Mouse (Mus musculus): ENCODE results near the gene Rbfox2.

Rbfox2 gene

GRCm38 (mm10) chr15:77115456-77115855 lies 191.3 kb downstream of the Rbfox2 start:
- Histone ChIP-seq H3K27me3 (ENCODE audit: insufficient read depth, low read length) (no peaks in the 10 kb centered on the region), H3K4me1 (replicated peaks; ENCODE audit: low read depth, low read length) (peaks cover 66% of the 10 kb centered on the region), H3K9me3 (ENCODE audit: low read length) (no peaks in the 10 kb centered on the region), H3K36me3 (ENCODE audit: insufficient read depth, low read length) (peaks cover 35% of the 10 kb centered on the region), H3K4me3 (replicated peaks; ENCODE audit: low read length) (peak overlapping the region; percentile 13; the same call in 1 of the 2 replicates)
- TF ChIP-seq NANOG (IDR thresholded peaks at IDR 0.05; ENCODE audit: borderline replicate concordance, low read length) (no peak), CTCF (conservative IDR thresholded peaks at IDR 0.05; ENCODE audit: low read length) (no peak), POU5F1 (IDR thresholded peaks at IDR 0.05; ENCODE audit: borderline replicate concordance, low read length) (no peak)

GRCm38 (mm10) chr15:77113591-77113990 lies 193.2 kb downstream of the Rbfox2 start:
- no peaks in the 10 kb centered on the region for H3K9me3 ChIP-seq (ENCODE audit: low read length)
- H3K36me3 ChIP-seq (ENCODE audit: insufficient read depth, low read length), result peaks cover 31% of the 10 kb centered on the region
- H3K27me3 ChIP-seq (ENCODE audit: insufficient read depth, low read length), result no peaks in the 10 kb centered on the region
- TF ChIP-seq CTCF (conservative IDR thresholded peaks at IDR 0.05; ENCODE audit: low read length) (no peak), POU5F1 (IDR thresholded peaks at IDR 0.05; ENCODE audit: borderline replicate concordance, low read length) (no peak), NANOG (IDR thresholded peaks at IDR 0.05; ENCODE audit: borderline replicate concordance, low read length) (no peak)
- peaks cover 73% of the 10 kb centered on the region for H3K4me1 ChIP-seq (replicated peaks; ENCODE audit: low read depth, low read length)
- peak overlapping the region; percentile 56; the same call in 1 of the 2 replicates for H3K4me3 ChIP-seq (replicated peaks; ENCODE audit: low read length)

GRCm38 (mm10) chr15:77112378-77112777 lies 194.4 kb downstream of the Rbfox2 start:
- TF ChIP-seq CTCF (conservative IDR thresholded peaks at IDR 0.05; ENCODE audit: low read length) (no peak), NANOG (IDR thresholded peaks at IDR 0.05; ENCODE audit: borderline replicate concordance, low read length) (no peak), POU5F1 (IDR thresholded peaks at IDR 0.05; ENCODE audit: borderline replicate concordance, low read length) (no peak)
- Histone ChIP-seq H3K36me3 (ENCODE audit: insufficient read depth, low read length) (peaks cover 35% of the 10 kb centered on the region), H3K9me3 (ENCODE audit: low read length) (no peaks in the 10 kb centered on the region), H3K27me3 (ENCODE audit: insufficient read depth, low read length) (no peaks in the 10 kb centered on the region), H3K4me3 (replicated peaks; ENCODE audit: low read length) (no peak overlapping the region), H3K4me1 (replicated peaks; ENCODE audit: low read depth, low read length) (peaks cover 83% of the 10 kb centered on the region)

- TF ChIP-seq NANOG (IDR thresholded peaks at IDR 0.05; ENCODE audit: borderline replicate concordance, low read length) (no peak), CTCF (conservative IDR thresholded peaks at IDR 0.05; ENCODE audit: low read length) (no peak), POU5F1 (IDR thresholded peaks at IDR 0.05; ENCODE audit: borderline replicate concordance, low read length) (no peak)
- H3K27me3 ChIP-seq (ENCODE audit: insufficient read depth, low read length), result no peaks in the 10 kb centered on the region
- H3K4me3 ChIP-seq (replicated peaks; ENCODE audit: low read length), result no peak overlapping the region
- no peaks in the 10 kb centered on the region for H3K9me3 ChIP-seq (ENCODE audit: low read length)
- peaks cover 33% of the 10 kb centered on the region for H3K36me3 ChIP-seq (ENCODE audit: insufficient read depth, low read length)
- H3K4me1 ChIP-seq (replicated peaks; ENCODE audit: low read depth, low read length), result peaks cover 87% of the 10 kb centered on the region
Observed at GRCm38 (mm10) chr15:77111924-77112323, 194.9 kb downstream of the Rbfox2 start.

- Histone ChIP-seq H3K36me3 (ENCODE audit: insufficient read depth, low read length) (peaks cover 23% of the 10 kb centered on the region), H3K4me3 (replicated peaks; ENCODE audit: low read length) (no peak overlapping the region), H3K27me3 (ENCODE audit: insufficient read depth, low read length) (no peaks in the 10 kb centered on the region), H3K4me1 (replicated peaks; ENCODE audit: low read depth, low read length) (peaks cover 85% of the 10 kb centered on the region), H3K9me3 (ENCODE audit: low read length) (no peaks in the 10 kb centered on the region)
- TF ChIP-seq NANOG (IDR thresholded peaks at IDR 0.05; ENCODE audit: borderline replicate concordance, low read length), result no peak
- no peak for TF ChIP-seq CTCF (conservative IDR thresholded peaks at IDR 0.05; ENCODE audit: low read length)
- no peak for TF ChIP-seq POU5F1 (IDR thresholded peaks at IDR 0.05; ENCODE audit: borderline replicate concordance, low read length)
Observed at GRCm38 (mm10) chr15:77110452-77110851, 196.4 kb downstream of the Rbfox2 start.

GRCm38 (mm10) chr15:77107169-77107908 lies 199.5 kb downstream of the Rbfox2 start:
- Histone ChIP-seq H3K27me3 (ENCODE audit: insufficient read depth, low read length) (no peaks in the 10 kb centered on the region), H3K4me3 (replicated peaks; ENCODE audit: low read length) (no peak overlapping the region), H3K4me1 (replicated peaks; ENCODE audit: low read depth, low read length) (peaks cover 84% of the 10 kb centered on the region), H3K9me3 (ENCODE audit: low read length) (no peaks in the 10 kb centered on the region), H3K36me3 (ENCODE audit: insufficient read depth, low read length) (peaks cover 19% of the 10 kb centered on the region)
- TF ChIP-seq NANOG (IDR thresholded peaks at IDR 0.05; ENCODE audit: borderline replicate concordance, low read length) (no peak), POU5F1 (IDR thresholded peaks at IDR 0.05; ENCODE audit: borderline replicate concordance, low read length) (no peak), CTCF (conservative IDR thresholded peaks at IDR 0.05; ENCODE audit: low read length) (no peak)

GRCm38 (mm10) chr15:77105273-77105672 lies 201.5 kb downstream of the Rbfox2 start:
- TF ChIP-seq CTCF (conservative IDR thresholded peaks at IDR 0.05; ENCODE audit: low read length) (no peak), NANOG (IDR thresholded peaks at IDR 0.05; ENCODE audit: borderline replicate concordance, low read length) (no peak), POU5F1 (IDR thresholded peaks at IDR 0.05; ENCODE audit: borderline replicate concordance, low read length) (no peak)
- Histone ChIP-seq H3K9me3 (ENCODE audit: low read length) (no peaks in the 10 kb centered on the region), H3K36me3 (ENCODE audit: insufficient read depth, low read length) (peaks cover 26% of the 10 kb centered on the region), H3K4me3 (replicated peaks; ENCODE audit: low read length) (no peak overlapping the region; the same call in 1 of the 2 replicates), H3K27me3 (ENCODE audit: insufficient read depth, low read length) (no peaks in the 10 kb centered on the region), H3K4me1 (replicated peaks; ENCODE audit: low read depth, low read length) (peaks cover 88% of the 10 kb centered on the region)

- Histone ChIP-seq H3K27me3 (ENCODE audit: insufficient read depth, low read length) (no peaks in the 10 kb centered on the region), H3K9me3 (ENCODE audit: low read length) (no peaks in the 10 kb centered on the region), H3K4me3 (replicated peaks; ENCODE audit: low read length) (peak overlapping the region; percentile 7), H3K4me1 (replicated peaks; ENCODE audit: low read depth, low read length) (peaks cover 89% of the 10 kb centered on the region), H3K36me3 (ENCODE audit: insufficient read depth, low read length) (peaks cover 29% of the 10 kb centered on the region)
- no peak for TF ChIP-seq POU5F1 (IDR thresholded peaks at IDR 0.05; ENCODE audit: borderline replicate concordance, low read length)
- TF ChIP-seq CTCF (conservative IDR thresholded peaks at IDR 0.05; ENCODE audit: low read length), result no peak
- TF ChIP-seq NANOG (IDR thresholded peaks at IDR 0.05; ENCODE audit: borderline replicate concordance, low read length), result no peak
Observed at GRCm38 (mm10) chr15:77104349-77105158, 202.2 kb downstream of the Rbfox2 start.

Measured in E14TG2a.4 (cell line).